Mouse (Mus musculus) cerebellum, postnatal 25 days (tissue): ENCODE data around the gene Cmklr1.

Source experiments
- DNase-seq, 2 experiments: peaks; one replicate each; pipeline ENCODE4 v3.0.0; 2021; ENCODE audit warnings: mixed read lengths in 2 of 2

The Cmklr1 gene

DNA sequence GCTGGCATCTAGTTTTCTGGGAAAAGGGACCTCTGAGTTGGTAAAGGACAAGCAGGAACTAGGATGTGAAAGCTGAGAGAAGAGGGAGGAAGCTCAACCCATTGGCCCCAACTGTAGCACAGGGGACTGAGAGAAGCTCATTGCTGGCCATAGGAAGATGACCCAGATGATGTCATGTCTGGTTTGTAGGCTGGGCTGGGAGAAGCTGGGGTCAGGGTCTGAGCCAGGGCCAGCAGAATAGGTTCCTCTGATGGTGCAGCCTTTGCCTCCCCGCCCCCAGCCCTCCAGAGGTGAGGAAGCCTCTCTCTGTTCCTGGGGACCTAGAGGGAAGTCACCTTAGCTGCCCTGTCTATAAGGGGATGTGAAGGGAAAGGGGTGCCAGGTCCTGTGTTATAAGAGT is 31.1 kb downstream of the Cmklr1 start:
- DNase-seq: peak; percentile 34 to 40

DNA sequence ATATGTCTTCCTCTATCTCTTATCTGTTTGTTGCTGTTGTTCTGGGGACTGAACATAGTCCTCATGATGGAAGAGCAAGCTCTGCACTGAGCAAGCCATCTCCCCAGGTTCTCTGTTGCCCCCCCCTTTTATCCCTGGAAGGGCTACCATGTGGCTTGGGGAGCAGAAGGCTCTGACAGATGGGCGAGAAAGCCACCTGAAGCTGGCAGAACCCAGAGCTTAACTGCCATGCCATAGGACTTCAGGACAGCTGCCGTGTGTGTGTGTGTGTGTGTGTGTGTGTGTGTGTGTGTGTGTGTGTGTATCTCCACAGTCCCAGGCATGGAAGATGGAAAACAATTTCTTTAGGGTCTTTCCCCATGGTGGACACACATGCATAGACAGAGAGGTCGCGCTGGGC is 31.5 kb downstream of the Cmklr1 start:
- peak; percentile 68 to 76 for DNase-seq

DNA sequence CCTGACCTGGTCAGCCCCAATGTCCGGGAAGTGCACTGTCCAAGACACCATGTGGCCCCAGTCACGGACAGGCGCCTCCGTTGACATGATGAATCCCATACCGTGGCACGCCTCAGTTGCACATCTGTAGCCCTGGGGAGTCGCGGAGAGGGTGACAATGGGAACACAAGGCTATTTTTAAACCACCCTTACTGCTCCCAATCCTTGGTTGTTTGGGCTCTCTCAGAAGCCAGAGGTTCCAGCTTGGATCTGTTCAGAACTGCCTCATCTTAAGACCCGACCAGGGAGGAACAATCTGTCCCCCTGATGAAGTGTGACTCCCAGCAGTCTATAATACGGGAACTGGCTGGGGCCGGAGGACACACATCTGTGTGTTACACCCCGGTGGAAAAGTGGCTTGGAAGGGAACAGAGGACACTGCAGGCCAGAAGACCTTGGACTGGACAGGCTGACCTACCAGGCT is 38.4 kb downstream of the Cmklr1 start:
- DNase-seq: peak in 1 of 2 experiments; percentile 13

DNA sequence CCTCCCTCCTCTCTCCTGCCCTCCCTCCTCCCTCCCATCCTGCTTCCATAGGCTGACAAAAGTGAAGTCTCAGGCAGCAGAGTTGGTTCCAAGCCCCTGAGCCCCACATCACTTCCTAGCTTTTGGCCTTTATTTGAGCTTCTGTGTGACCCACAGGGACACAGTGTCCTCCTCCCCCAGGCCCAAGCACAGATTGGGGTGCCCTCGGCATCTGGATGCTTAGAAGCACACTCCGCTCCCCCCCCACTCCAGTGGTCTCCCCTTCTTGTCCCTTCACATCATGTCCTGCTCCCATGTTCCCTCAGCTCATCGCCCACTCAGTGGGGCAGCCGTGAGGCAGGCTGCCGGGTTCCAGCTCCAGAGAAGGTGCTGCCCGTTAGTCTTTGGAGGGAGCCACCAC is 39.1 kb downstream of the Cmklr1 start:
- no peak for DNase-seq

DNA sequence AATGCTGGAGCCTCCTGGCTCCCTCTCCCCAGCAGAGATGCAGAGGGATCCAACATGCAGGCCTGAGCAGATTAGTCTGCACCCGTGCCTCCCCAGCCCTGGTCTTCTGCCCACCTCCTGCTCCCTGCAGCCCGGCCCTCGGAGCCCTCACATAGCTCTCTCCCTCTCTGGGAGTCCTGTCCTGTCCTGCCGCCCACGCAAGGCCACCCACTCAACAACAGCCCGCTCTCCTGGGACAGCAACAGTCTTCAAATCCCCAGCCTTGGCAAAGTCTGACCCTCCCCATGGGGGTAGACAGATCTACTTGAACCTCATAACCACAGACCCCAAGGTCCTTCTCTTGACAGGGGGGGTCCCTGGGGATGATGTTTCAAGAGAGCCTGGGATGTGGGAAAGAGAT is 39.7 kb downstream of the Cmklr1 start:
- DNase-seq: peak; percentile 41 to 50

DNA sequence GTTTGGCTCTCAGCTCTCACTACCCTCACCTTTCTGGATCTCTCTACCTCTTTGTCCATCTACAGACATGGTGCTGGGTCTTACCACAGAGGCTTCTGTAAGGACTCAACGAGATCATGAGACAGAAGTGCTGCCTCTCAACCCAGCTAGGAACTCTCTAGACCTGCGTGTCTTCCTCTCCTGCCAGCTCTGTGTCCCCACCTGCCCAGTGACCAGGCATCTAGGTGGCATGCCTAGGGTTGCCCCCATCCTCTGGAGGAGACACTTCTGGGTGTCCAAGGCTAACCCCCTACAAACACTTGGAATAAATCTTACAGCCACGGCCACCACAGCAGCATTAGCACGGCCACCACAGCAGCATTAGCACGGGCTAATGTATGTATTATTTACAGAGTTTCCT is 40.3 kb downstream of the Cmklr1 start:
- DNase-seq: peak in 1 of 2 experiments; percentile 22

DNA sequence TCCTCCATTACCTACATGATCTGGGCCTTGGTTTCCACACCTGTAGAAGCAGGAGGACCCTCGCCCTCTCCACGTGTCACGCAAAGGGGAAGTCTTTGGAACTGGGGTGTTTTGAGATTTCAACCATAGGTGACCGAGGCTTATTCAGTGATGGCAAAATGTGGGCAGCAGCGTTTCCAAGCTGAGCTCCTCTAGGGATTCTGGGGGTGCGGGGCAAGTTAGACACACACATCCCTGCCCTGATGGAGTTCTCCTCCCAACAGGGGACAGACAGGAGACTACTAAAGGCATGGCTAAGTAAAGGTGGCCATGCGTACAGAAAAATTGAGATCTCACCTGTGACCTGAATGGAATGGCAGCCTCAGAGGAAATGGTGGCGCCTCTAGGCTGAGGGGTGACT is 41.7 kb downstream of the Cmklr1 start:
- DNase-seq: peak in 1 of 2 experiments; percentile 23

DNA sequence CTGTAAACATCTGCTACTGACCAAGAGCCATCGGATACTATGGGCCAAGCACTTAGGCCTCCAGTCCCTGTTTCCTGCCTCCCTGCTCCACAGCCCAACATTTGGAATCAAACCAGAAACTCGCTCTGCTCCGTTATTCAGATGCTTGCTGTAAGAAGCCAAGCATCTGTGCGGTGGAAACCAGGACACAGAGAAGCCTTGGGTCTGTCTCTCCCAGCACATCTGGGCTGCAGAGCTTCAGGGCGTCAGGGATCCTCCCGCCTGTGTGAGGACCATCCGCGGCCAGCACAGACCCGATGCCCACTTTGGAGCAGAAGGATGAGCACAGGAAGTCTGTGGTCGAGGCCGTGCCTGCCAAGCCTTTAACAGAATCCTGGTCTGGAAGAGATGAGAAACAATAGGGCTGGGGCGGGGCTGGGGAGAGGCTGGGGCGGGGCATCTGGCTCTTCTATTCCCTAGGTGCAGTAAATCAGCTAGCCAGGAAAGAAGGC is 42.2 kb downstream of the Cmklr1 start:
- peak; percentile 43 to 49 for DNase-seq

DNA sequence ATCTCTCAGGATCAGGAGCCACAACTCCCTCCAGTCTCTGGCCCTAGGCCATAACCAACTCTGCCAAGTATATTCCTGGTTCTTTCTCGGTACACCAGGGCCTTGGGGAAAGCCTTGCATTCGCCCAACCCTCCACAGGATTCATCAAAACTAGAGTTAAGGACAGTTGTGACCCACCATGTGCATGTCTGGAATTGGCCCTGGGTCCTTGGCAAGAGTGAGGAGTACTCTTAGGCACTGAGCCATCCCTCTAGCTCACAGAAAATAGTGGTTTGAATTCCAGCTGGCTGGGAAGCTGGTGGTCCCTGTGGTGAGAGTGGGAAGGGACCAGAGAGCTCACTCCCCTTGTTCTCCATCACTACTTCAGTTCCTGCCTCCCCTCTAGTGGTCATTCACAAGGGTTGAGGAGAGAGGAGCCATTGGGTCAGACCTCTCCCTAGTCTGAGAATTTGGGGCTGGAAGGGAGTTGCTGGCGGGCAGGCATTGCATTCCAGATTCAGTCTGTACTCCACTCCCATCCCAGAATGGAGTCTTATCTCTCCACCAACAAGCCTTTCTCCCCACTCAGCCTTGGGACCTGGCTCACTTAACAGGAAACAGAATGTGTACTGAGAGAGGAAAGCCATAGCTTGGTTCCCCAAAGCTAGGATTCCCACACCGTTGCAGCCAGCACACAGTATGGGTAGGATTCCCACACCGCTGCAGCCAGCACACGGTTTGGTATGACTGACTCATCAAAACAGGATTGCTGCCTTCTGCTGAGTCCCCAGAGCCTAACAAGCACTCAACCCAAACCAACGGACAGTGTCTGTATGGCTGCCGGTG is 43.1 kb downstream of the Cmklr1 start:
- peak; percentile 50 to 64 for DNase-seq

DNA sequence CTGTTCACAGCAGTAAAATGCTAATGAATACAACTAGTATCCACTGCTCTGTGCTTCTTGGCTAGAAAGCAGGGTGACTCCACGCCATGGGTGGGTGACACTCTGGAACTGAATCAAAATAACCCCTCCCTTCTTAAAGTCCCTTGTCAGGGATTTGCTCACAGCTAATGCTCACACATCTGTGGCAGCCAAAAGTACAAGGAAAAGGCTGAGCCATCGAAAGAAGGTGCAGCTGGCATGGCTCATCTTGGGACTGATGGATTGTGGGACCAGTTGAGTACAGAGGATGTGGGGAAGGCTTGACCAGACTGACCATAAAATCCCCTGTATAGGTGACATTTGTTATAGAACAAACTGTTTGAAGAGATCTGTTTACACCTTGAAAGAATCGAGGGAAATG is 44.1 kb downstream of the Cmklr1 start:
- no peak for DNase-seq

DNA sequence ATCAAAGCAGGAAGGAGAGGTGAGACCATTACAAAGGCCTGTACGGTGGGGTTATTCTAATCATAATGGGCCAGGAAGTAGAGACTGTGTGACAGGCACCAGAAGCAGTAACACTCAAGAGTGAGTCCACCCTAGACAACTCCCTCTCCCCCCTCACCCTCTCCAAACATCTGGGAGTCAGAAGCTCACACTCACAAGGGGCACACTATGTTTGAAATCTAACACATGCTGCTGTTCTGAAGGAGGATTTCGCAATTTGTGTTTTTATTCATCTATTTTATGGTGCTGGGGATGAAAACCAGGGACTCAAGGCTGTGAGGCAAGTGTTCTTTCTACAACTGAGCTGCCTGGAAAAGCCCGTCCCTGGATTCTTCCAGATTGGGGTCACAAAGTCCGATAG is 45.5 kb downstream of the Cmklr1 start:
- DNase-seq: no peak

DNA sequence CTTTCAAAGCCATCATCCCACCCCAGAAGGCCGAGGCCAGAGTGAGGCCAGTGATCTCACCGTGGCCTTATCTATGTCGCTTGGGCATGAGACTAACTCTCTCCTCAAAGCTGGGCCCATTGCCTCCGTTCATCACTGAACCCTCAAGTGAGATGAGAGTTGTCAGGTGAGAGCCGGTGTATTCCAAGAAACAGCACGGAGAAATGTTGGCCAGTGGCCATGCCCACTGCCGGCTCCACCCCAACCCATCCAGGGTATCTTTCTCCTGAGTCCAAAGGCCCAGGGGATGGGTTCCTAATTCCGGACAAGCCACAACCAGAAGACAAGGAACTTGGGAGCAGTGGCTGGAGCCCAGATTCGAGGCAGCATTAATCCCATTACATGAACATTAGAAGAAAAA is 46.8 kb downstream of the Cmklr1 start:
- DNase-seq: peak; percentile 29 to 42

DNA sequence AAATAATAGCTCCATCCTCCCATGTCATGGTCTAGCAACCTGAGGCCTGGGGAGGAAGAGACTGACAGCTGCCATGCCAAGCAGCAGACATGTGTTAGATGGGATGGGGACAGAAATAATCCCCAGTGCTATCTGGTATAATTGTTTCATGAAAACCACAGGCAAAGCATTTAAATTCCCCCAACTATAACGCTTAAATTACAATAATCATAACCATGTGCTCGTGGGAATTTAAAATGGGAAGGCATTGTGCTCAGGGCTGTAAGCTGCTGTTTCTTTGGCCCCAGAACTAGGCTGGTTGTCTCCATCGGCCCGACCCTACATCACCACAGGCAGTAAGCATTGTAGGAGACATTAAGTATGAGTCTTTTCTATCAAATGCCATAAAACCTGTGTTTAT is 49.4 kb downstream of the Cmklr1 start:
- DNase-seq: no peak

DNA sequence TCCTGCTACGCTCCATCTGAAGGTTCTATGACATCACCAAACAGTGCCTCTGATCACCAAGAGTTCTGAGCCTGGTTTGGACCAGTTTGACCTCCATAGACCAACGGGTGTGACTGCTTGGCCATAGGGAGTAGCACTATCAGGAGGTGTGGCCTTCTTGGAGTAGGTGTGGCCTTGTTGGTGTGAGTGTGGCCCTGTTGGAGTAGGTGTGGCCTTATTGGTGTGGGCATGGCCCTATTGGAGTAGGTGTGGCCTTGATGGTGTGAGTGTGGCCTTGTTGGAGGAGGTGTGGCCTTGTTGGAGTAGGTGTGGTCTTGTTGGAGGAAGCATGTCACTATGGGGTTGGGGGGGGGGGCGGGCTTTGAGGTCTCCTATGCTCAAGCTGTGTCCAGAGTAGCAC is 50.0 kb downstream of the Cmklr1 start:
- no peak for DNase-seq

DNA sequence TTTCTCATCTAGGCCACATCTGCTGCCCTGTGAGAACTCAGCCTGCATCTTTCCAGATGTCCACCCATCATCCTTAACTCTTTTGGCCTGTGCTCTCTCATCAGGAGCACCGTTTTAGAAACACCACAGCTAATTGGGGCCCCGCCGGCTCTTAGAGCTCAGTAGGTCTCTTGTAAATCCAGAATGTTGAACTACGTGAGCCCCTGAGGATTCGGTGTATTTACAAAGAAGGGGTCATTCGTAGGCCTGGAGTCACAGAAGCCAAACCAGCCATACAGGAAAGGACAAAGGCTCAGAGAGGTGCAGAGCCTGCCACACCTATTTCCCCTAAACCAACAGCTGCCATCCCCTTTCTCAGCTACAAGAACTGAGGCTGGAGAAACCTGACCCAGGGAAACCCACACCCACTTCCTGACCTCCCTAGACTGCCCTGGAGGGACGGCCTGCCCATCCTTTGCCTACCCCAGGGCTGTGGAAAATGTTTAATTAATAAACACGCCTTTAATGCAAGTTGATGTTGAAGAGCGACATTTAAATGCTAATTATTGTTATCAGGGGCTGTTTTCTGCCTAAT is 53.4 kb downstream of the Cmklr1 start:
- DNase-seq: no peak

DNA sequence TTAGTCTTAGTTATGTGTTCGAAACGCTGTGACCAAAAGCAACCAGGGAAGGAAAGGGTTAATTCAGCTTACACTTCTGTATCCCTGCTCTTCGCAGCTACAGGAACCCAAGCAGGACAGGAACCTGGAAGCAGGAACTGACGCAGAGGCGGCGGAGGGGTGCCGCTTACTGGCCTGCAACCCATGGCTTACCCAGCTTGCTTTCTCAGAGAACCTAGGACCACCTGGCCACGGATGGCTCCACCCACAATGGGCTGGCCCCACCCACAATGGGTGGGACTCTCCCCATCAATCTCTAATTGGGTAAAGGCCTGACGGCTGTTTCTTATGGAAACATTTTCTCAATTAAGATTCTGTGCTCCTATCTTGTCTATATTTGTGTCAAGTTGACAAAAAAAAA is 54.0 kb downstream of the Cmklr1 start:
- DNase-seq: no peak

DNA sequence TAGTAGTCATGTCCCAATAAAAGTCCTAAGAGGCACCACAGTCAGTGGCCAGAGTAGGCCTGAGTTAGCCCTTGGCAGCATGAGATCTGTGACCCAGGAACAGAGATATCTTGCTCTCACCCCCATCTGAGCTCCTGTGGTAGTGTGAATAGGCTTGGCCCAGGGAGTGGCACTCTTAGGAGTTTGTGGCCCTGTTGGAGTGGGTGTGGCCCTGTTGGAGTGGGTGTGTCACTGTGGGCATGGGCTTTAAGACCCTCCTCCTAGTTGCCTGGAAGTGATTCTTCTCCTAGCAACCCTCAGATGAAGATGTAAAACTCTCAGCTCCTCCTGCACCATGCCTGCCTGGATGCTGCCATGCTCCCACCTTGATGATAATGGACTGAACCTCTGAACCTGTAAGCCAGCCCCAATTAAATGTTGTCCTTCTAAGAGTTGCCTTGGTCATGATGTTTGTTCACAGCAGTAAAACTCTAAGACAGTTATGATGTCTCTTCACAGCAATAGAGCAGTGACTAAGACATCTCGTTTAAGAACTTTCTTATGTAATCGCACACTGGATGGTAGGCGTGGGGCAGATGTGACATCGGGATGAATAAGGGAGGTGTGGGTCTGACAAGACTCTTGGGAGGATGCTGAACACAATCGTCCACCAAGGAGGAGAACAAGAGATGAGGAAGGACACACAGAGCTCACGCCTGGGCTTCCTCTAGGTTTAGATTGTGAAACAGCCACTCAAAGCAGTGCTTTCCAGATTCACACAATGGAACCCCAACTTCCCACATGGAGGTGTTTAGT is 56.1 kb downstream of the Cmklr1 start:
- DNase-seq: peak in 1 of 2 experiments; percentile 11

DNA sequence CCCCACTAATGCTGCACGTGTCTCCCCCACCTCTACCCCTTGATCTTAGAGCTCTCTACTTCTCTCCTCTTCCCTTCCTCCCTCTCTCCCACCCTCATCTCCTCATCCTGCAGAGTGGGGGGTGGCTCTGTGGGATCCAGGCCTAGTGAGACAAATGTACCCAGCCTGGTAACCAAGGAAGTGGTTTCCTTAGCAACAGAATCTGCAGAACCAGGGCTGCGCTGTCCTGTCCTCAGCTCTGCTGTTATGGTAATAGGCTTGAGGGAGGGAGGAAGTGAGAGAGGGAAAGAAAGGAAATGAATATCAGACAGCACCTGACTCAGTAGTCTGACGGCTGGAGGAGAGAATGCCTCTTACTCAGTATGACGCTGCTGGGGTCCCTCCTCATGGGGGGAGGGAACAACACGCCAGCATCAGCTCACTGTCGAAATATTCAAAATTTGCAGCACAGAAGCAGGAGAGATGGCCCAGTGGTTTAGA is 58.4 kb downstream of the Cmklr1 start:
- DNase-seq: peak in 1 of 2 experiments; percentile 50

DNA sequence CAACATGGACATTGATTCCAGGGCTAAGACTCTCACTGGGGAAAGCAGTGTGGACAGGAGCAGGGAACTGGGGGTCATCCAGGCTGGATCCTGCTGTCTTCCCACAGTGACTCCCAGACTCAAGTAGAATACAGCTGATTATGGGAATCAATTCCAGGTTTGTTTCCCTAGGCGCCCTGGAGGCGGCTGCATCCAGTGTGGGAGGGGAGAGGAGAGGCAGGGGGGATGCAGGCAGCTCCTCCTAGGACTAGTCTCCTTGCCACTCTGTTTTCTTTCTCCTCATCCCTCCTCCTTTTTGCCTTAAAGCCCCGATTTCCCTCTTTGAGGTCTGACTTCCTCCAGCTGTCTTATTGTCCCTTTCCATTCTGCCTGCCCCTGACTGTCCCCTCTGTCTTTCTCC is 59.1 kb downstream of the Cmklr1 start:
- DNase-seq: no peak

DNA sequence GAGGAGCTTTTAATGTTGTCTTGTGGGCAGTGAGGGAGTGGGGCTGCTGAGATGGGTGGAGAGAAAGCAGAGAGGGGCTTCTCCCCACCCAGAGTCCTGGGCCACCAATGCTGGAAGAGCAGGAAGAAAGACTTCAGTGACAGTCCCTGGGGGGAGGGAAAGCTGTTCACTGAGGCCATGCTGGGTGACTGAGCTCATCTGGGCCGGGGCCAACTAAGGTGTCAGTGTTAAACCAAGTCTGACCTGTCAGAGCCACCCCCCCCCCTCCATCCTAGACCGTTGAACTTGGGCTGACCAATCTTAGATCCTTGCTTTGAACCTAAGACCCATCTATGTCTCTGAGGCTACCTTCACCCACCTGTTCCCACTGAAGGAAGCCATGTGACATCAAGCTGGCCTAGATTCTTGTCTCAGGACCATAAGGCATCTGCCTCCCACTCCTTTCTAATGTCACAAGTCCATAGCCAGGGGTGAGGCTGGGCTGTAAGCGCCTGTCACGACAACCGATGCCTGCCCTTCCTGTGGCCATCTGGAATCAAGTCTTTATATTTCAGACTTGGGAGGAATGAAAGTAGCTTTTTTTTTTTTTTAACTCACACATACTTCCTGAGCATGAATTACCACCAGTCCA is 60.1 kb downstream of the Cmklr1 start:
- peak; percentile 52 to 74 for DNase-seq

DNA sequence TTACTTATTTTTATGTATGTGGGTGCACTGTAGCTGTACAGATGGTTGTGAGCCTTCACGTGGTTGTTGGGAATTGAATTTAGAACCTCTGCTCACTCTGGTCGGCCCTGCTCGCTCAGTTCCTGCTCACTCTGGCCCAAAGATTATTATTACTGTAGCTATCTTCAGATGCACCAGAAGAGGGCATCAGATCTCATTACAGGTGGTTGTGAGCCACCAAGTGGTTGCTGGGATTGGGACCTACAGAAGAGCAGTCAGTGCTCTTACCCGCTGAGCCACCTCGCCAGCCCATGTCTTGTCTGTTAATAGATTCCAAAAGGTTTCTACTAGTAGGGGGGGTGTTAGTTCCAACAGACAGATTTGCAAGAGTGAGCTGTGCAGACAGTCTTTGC is 63.8 kb downstream of the Cmklr1 start:
- peak; percentile 52 to 54 for DNase-seq

DNA sequence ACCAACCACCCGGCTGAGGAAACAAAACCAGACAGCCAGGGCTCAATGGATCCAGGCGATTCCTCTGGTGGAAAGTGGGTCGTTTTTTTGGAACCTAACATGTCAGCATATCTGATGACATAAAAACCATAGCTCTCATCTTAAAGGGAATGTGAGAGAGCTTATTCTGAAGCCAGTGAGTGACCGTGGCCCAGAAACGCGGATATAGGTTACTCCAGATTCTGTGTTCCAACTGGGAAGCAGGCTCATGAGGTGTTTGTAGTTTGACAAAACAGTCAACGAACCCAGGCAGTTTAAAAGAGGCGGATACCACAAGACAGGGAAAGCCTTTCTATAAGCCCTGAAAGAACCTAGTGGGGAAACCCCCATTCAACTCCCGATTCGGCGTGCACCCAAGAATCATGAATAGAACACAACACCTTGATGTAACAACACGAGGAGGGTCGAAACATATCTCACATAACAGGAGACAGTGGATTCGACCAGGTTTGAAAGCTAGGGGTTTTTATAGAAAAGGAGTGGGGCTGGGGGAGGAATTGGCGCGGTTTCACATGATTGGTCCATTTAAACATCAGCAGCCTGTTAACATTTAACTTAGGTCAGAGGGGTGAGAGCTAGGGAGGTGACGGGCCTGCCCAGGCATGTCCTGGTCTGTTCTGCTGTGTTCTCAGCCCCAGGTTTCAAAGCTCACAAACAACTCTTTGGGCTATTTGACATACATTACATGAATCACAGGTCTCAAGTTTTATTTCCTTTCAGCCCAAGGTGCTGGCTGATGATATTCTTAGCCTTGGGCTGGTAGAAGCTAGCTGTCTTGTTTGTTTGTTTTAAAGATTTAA is 64.4 kb downstream of the Cmklr1 start:
- DNase-seq: peak in 1 of 2 experiments; percentile 21
